ENCODE assay signal across 11 mouse cellular contexts in the genomic region with DNA sequence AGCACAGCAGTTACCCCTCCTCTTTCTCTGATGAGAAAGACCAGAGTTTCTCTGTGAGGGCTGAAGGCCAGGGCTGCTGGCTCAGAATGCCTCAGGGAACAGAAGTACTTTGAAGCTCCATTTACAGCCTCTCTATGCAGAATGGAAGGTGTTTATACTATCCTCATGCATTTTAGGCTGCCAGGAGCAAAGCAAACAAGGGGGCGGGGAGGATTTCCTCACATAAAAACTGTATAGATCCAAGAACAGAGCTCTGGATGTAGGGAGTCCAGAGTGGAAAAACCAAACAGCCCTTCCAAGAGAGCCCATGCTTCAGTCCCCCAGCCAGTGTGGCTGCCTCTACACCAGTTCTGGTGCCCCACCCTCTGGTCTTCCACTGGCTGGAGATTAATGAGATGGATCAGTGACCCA.
A peak's percentile ranks its signal among the peaks of the same experiment; 100 is the strongest.
DNase-seq lines count a peak whose midpoint lies in the region; ATAC-seq and TF ChIP-seq lines count a peak whose summit lies in the region.
"Had no signal": no experiment of that assay in that cellular context is flagged by ENCODE, and none has a peak within 500 bp of the region (broad histone marks: within the 10 kb centered on the region; RNA-seq: fewer than 3 reads in every experiment).

No protein-coding gene starts in this region.

- H3K9ac ChIP-seq in lung, embryonic 14.5 days: no peak overlapping the region
- no peak overlapping the region for H3K9ac ChIP-seq in embryonic facial prominence, embryonic 12.5 days
- H3K9ac ChIP-seq in hindbrain, embryonic 15.5 days: no peak overlapping the region
- H3K9ac ChIP-seq in stomach, embryonic 14.5 days (replicated peaks; ENCODE audit: low read depth, low read length): no peak overlapping the region
- H3K9ac ChIP-seq: liver, embryonic 13.5 days had no signal

- H3K4me2 ChIP-seq in lung, embryonic 14.5 days: no peak overlapping the region
- H3K4me2 ChIP-seq in embryonic facial prominence, embryonic 12.5 days (replicated peaks): no peak overlapping the region
- H3K4me2 ChIP-seq in hindbrain, embryonic 15.5 days: no peak overlapping the region
- no peak overlapping the region for H3K4me2 ChIP-seq in stomach, embryonic 14.5 days (replicated peaks; ENCODE audit: low read depth, low read length)
- H3K4me2 ChIP-seq: liver, embryonic 13.5 days had no signal

- no peak overlapping the region for H3K4me3 ChIP-seq in lung, embryonic 14.5 days (ENCODE audit: low read depth, low read length)
- H3K4me3 ChIP-seq in embryonic facial prominence, embryonic 12.5 days: no peak overlapping the region
- H3K4me3 ChIP-seq in hindbrain, embryonic 15.5 days: no peak overlapping the region
- H3K4me3 ChIP-seq in stomach, embryonic 14.5 days (ENCODE audit: low read depth, low read length): no peak overlapping the region
- H3K4me3 ChIP-seq: liver, embryonic 13.5 days had no signal

- TF ChIP-seq CTCF in lung, embryonic 14.5 days (IDR thresholded peaks at IDR 0.05; ENCODE audit: low read depth): no peak

- no peaks in the 10 kb centered on the region for H3K9me3 ChIP-seq in lung, embryonic 14.5 days (ENCODE audit: low read depth, low read length)
- H3K9me3 ChIP-seq in embryonic facial prominence, embryonic 12.5 days: no peaks in the 10 kb centered on the region
- H3K9me3 ChIP-seq in hindbrain, embryonic 15.5 days: no peaks in the 10 kb centered on the region
- no peaks in the 10 kb centered on the region for H3K9me3 ChIP-seq in stomach, embryonic 14.5 days (ENCODE audit: control insufficient read depth, low read depth, low read length)
- H3K9me3 ChIP-seq: liver, embryonic 13.5 days had no signal

- H3K27ac ChIP-seq in lung, embryonic 14.5 days (ENCODE audit: low read depth): no peak overlapping the region
- peak overlapping the region; percentile 65 for H3K27ac ChIP-seq in embryonic facial prominence, embryonic 12.5 days
- peak overlapping the region; percentile 49 for H3K27ac ChIP-seq in hindbrain, embryonic 15.5 days (replicated peaks)
- peak overlapping the region; percentile 66; the same call in 1 of the 2 replicates for H3K27ac ChIP-seq in stomach, embryonic 14.5 days (ENCODE audit: low read length)
- H3K27ac ChIP-seq: liver, embryonic 13.5 days had no signal

- no peaks in the 10 kb centered on the region for H3K4me1 ChIP-seq in lung, embryonic 14.5 days (ENCODE audit: insufficient read depth)
- peaks cover 8% of the 10 kb centered on the region; the same call in 1 of the 2 replicates for H3K4me1 ChIP-seq in embryonic facial prominence, embryonic 12.5 days
- peaks cover 13% of the 10 kb centered on the region for H3K4me1 ChIP-seq in hindbrain, embryonic 15.5 days (replicated peaks)
- peaks cover 8% of the 10 kb centered on the region; the same call in 1 of the 2 replicates for H3K4me1 ChIP-seq in stomach, embryonic 14.5 days (ENCODE audit: control insufficient read depth, insufficient read depth, low read length)
- H3K4me1 ChIP-seq: liver, embryonic 13.5 days had no signal

- peak; percentile 53 for DNase-seq in lung, embryonic 14.5 days
- DNase-seq in lung, postnatal 10 days: no peak
- no peak for DNase-seq in cerebellum, postnatal 36 days
- DNase-seq in retina, embryonic 14.5 days (ENCODE audit: low spot score): no peak
- no peak for DNase-seq in lung, adult 18-20 months
- DNase-seq: kidney, adult 2 months; liver, embryonic 13.5 days had no signal

- no peaks in the 10 kb centered on the region for H3K27me3 ChIP-seq in lung, embryonic 14.5 days (ENCODE audit: insufficient read depth, low read length)
- H3K27me3 ChIP-seq in embryonic facial prominence, embryonic 12.5 days: no peaks in the 10 kb centered on the region
- H3K27me3 ChIP-seq in hindbrain, embryonic 15.5 days: no peaks in the 10 kb centered on the region
- no peaks in the 10 kb centered on the region for H3K27me3 ChIP-seq in stomach, embryonic 14.5 days (ENCODE audit: control insufficient read depth, insufficient read depth, low read length)
- H3K27me3 ChIP-seq: liver, embryonic 13.5 days had no signal

- WGBS in lung, embryonic 14.5 days: 24% methylated on average over 1 of the region's 1 CpGs
- 29% methylated on average over 1 of the region's 1 CpGs for WGBS in embryonic facial prominence, embryonic 12.5 days
- 58% methylated on average over 1 of the region's 1 CpGs for WGBS in hindbrain, embryonic 15.5 days
- 17% methylated on average over 1 of the region's 1 CpGs for WGBS in stomach, embryonic 14.5 days

- ATAC-seq in lung, embryonic 14.5 days (ENCODE audit: insufficient read depth): 0 out of 2 replicates have a peak, but pooled peaks have one; percentile 52
- ATAC-seq in embryonic facial prominence, embryonic 12.5 days (ENCODE audit: insufficient number of reproducible peaks, insufficient read depth, low FRiP score, low TSS enrichment): peak; percentile 88
- peak; percentile 54; the same call in 1 of the 2 replicates for ATAC-seq in hindbrain, embryonic 15.5 days (ENCODE audit: low FRiP score, low read depth)
- peak; percentile 77 for ATAC-seq in stomach, embryonic 14.5 days (ENCODE audit: insufficient number of reproducible peaks, insufficient read depth, low FRiP score, low read depth)

- no peaks in the 10 kb centered on the region for H3K36me3 ChIP-seq in lung, embryonic 14.5 days (ENCODE audit: insufficient read depth)
- no peaks in the 10 kb centered on the region for H3K36me3 ChIP-seq in embryonic facial prominence, embryonic 12.5 days
- no peaks in the 10 kb centered on the region for H3K36me3 ChIP-seq in hindbrain, embryonic 15.5 days
- H3K36me3 ChIP-seq in stomach, embryonic 14.5 days (ENCODE audit: control insufficient read depth, insufficient read depth, low read length): no peaks in the 10 kb centered on the region
- H3K36me3 ChIP-seq: G1E; liver, embryonic 13.5 days had no signal
